Mouse (Mus musculus): ENCODE measurements around the gene Usp29. TPM values are rescaled to one million over a fixed set of nuclear protein-coding genes. Genes with fewer than 3 reads are reported as not detected.

The Usp29 gene
- polyA plus RNA-seq, 2 experiments: 1.1 to 1.7 TPM

- no peaks in the 10 kb centered on the region for H3K27me3 ChIP-seq (ENCODE audit: control insufficient read depth, insufficient read depth, low read length)
- DNase-seq (ENCODE audit: low read depth in 3 of 3, low spot score in 3 of 3) (no peak), ATAC-seq (ENCODE audit: insufficient read depth) (no peak)
- no peak overlapping the region for H3K9ac ChIP-seq (replicated peaks)
- no peaks in the 10 kb centered on the region for H3K9me3 ChIP-seq (ENCODE audit: control insufficient read depth, low read length)
- TF ChIP-seq EP300 (IDR thresholded peaks at IDR 0.05; ENCODE audit: low read depth) (no peak), CTCF (IDR thresholded peaks at IDR 0.05; ENCODE audit: low read depth) (no peak)
- no peak overlapping the region for H3K4me2 ChIP-seq (ENCODE audit: low read depth)
- 31% methylated on average over 5 of the region's 5 CpGs for WGBS (ENCODE audit: insufficient replicate concordance)
- no peaks in the 10 kb centered on the region for H3K36me3 ChIP-seq (replicated peaks; ENCODE audit: control insufficient read depth, insufficient read depth, low read depth)
- H3K4me3 ChIP-seq (ENCODE audit: insufficient read depth in 1 of 2, low read depth in 2 of 2, low read length in 2 of 2): no peak overlapping the region
- no peaks in the 10 kb centered on the region; a peak in 1 of 4 replicates for H3K4me1 ChIP-seq (replicated peaks; ENCODE audit: control insufficient read depth in 2 of 2, insufficient read depth in 2 of 2, low read length in 1 of 2)
- no peak overlapping the region for H3K27ac ChIP-seq
Observed at GRCm38 (mm10) chr7:6851717-6852503, 121.5 kb downstream of the Usp29 start.

GRCm38 (mm10) chr7:6855613-6856405 is 125.4 kb downstream of the Usp29 start:
- no peak overlapping the region for H3K4me2 ChIP-seq (ENCODE audit: low read depth)
- ATAC-seq (ENCODE audit: insufficient read depth) (peak; percentile 67; the same call in 1 of the 2 replicates), DNase-seq (ENCODE audit: low read depth in 3 of 3, low spot score in 3 of 3) (no peak)
- TF ChIP-seq CTCF (IDR thresholded peaks at IDR 0.05; ENCODE audit: low read depth) (no peak), EP300 (IDR thresholded peaks at IDR 0.05; ENCODE audit: low read depth) (no peak)
- H3K4me1 ChIP-seq (replicated peaks; ENCODE audit: control insufficient read depth in 2 of 2, insufficient read depth in 2 of 2, low read length in 1 of 2): peaks cover 0 to 6% of the 10 kb centered on the region in 2 experiments; a peak in 2 of 4 replicates
- WGBS (ENCODE audit: insufficient replicate concordance): 63% methylated on average over 10 of the region's 10 CpGs
- H3K36me3 ChIP-seq (replicated peaks; ENCODE audit: control insufficient read depth, insufficient read depth, low read depth): no peaks in the 10 kb centered on the region
- no peaks in the 10 kb centered on the region for H3K9me3 ChIP-seq (ENCODE audit: control insufficient read depth, low read length)
- H3K27ac ChIP-seq: no peak overlapping the region
- no peak overlapping the region for H3K4me3 ChIP-seq (ENCODE audit: insufficient read depth in 1 of 2, low read depth in 2 of 2, low read length in 2 of 2)
- no peak overlapping the region for H3K9ac ChIP-seq (replicated peaks)
- no peaks in the 10 kb centered on the region for H3K27me3 ChIP-seq (ENCODE audit: control insufficient read depth, insufficient read depth, low read length)

GRCm38 (mm10) chr7:6858694-6859270 is 128.4 kb downstream of the Usp29 start:
- Histone ChIP-seq H3K27ac (no peak overlapping the region), H3K36me3 (replicated peaks; ENCODE audit: control insufficient read depth, insufficient read depth, low read depth) (no peaks in the 10 kb centered on the region), H3K4me1 (replicated peaks; ENCODE audit: control insufficient read depth in 2 of 2, insufficient read depth in 2 of 2, low read length in 1 of 2) (peaks cover 0 to 15% of the 10 kb centered on the region in 2 experiments; a peak in 2 of 4 replicates), H3K9ac (replicated peaks) (no peak overlapping the region), H3K9me3 (ENCODE audit: control insufficient read depth, low read length) (no peaks in the 10 kb centered on the region), H3K4me3 (ENCODE audit: insufficient read depth in 1 of 2, low read depth in 2 of 2, low read length in 2 of 2) (no peak overlapping the region), H3K27me3 (ENCODE audit: control insufficient read depth, insufficient read depth, low read length) (no peaks in the 10 kb centered on the region), H3K4me2 (ENCODE audit: low read depth) (no peak overlapping the region)
- WGBS (ENCODE audit: insufficient replicate concordance): 37% methylated on average over 5 of the region's 5 CpGs
- no peak for ATAC-seq (ENCODE audit: insufficient read depth)
- TF ChIP-seq CTCF (IDR thresholded peaks at IDR 0.05; ENCODE audit: low read depth): no peak
- TF ChIP-seq EP300 (IDR thresholded peaks at IDR 0.05; ENCODE audit: low read depth): no peak
- DNase-seq (ENCODE audit: low read depth in 3 of 3, low spot score in 3 of 3): no peak

GRCm38 (mm10) chr7:6860689-6861088 is 130.3 kb downstream of the Usp29 start:
- DNase-seq (ENCODE audit: low read depth in 3 of 3, low spot score in 3 of 3) (peak in 2 of 3 experiments; percentile 28 to 38), ATAC-seq (ENCODE audit: insufficient read depth) (peak; percentile 77)
- Histone ChIP-seq H3K4me3 (ENCODE audit: insufficient read depth in 1 of 2, low read depth in 2 of 2, low read length in 2 of 2) (no peak overlapping the region), H3K9ac (replicated peaks) (no peak overlapping the region), H3K4me2 (ENCODE audit: low read depth) (no peak overlapping the region), H3K9me3 (ENCODE audit: control insufficient read depth, low read length) (no peaks in the 10 kb centered on the region), H3K27me3 (ENCODE audit: control insufficient read depth, insufficient read depth, low read length) (no peaks in the 10 kb centered on the region), H3K27ac (no peak overlapping the region), H3K36me3 (replicated peaks; ENCODE audit: control insufficient read depth, insufficient read depth, low read depth) (no peaks in the 10 kb centered on the region), H3K4me1 (replicated peaks; ENCODE audit: control insufficient read depth in 2 of 2, insufficient read depth in 2 of 2, low read length in 1 of 2) (peaks cover 0 to 15% of the 10 kb centered on the region in 2 experiments; a peak in 2 of 4 replicates)
- 34% methylated on average over 6 of the region's 6 CpGs for WGBS (ENCODE audit: insufficient replicate concordance)
- TF ChIP-seq EP300 (IDR thresholded peaks at IDR 0.05; ENCODE audit: low read depth) (no peak), CTCF (IDR thresholded peaks at IDR 0.05; ENCODE audit: low read depth) (no peak)

GRCm38 (mm10) chr7:6866351-6866750 is 136.0 kb downstream of the Usp29 start:
- Histone ChIP-seq H3K27ac (no peak overlapping the region), H3K27me3 (ENCODE audit: control insufficient read depth, insufficient read depth, low read length) (no peaks in the 10 kb centered on the region), H3K9me3 (ENCODE audit: control insufficient read depth, low read length) (no peaks in the 10 kb centered on the region), H3K9ac (replicated peaks) (no peak overlapping the region), H3K4me2 (ENCODE audit: low read depth) (no peak overlapping the region), H3K4me1 (replicated peaks; ENCODE audit: control insufficient read depth in 2 of 2, insufficient read depth in 2 of 2, low read length in 1 of 2) (peaks cover 0 to 7% of the 10 kb centered on the region in 2 experiments; a peak in 2 of 4 replicates), H3K36me3 (replicated peaks; ENCODE audit: control insufficient read depth, insufficient read depth, low read depth) (no peaks in the 10 kb centered on the region), H3K4me3 (ENCODE audit: insufficient read depth in 1 of 2, low read depth in 2 of 2, low read length in 2 of 2) (no peak overlapping the region)
- TF ChIP-seq CTCF (IDR thresholded peaks at IDR 0.05; ENCODE audit: low read depth): no peak
- TF ChIP-seq EP300 (IDR thresholded peaks at IDR 0.05; ENCODE audit: low read depth): no peak
- ATAC-seq (ENCODE audit: insufficient read depth) (no peak), DNase-seq (ENCODE audit: low read depth in 3 of 3, low spot score in 3 of 3) (no peak)

Measured in liver, embryonic 14.5 days (tissue).